Mouse (Mus musculus): ENCODE measurements around the gene Iqck. TPM values are rescaled to one million over a fixed set of nuclear protein-coding genes. Genes with fewer than 3 reads are reported as not detected.
A peak's percentile ranks its signal among the peaks of the same experiment; 100 is the strongest.

The Iqck gene
- polyA plus RNA-seq (2015; fragmentation: Nextera tagmentation; extraction: Ambion mirVana) = 3.8 and 4.5 TPM in 2 replicates

DNA sequence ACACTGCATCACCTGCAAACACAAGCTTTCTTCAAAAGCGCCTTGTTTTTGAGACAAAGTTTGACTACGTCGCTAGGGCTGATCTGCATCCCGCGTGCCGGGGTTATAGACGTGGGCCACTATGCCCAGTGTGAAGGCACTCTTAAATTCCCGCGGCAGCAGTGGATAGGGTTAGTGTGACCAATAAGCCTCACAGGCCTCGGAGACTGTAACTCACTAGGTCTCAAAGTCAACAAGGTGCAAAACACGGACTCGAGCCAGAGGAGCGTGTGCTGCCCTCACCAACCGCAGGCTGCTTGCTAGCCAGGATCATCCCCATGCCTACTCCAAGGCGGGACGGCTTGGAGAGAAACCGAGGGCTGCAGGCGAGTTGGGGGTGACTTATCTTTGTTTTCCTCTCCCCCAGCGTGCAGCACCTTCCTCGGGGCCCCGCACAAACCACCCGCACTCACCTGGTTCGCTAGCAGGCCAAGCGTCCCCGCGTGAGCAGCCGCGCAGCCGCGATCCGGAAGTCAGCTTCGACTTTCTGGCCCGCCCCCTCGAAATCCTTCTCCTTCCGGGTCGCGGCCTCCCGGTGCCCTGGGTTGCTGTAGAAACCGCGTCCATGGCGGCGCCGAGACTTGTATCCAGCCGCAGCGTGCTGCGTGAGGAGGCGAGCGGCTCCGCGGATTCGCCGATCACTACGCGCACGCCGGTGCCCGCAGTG is at the start of gene Iqck:
Gene Iqck, plus strand, starts transcription at position 582 of the 706 bp plus-strand sequence.
- H3K27ac ChIP-seq (ENCODE audit: low read depth, low read length) = peak within 1 kb of the TSS; percentile 50
- H3K4me3 ChIP-seq (ENCODE audit: low read length) = peak within 1 kb of the TSS; percentile 52
- no peaks in the 10 kb centered on the region for H3K9me3 ChIP-seq (ENCODE audit: control insufficient read depth, low read length)
- H3K4me2 ChIP-seq (ENCODE audit: low read length) = peak within 1 kb of the TSS; percentile 79
- no peaks in the 10 kb centered on the region for H3K27me3 ChIP-seq (replicated peaks; ENCODE audit: control insufficient read depth, insufficient read depth, low read length)
- ATAC-seq = peak; percentile 98
- peak within 1 kb of the TSS; percentile 58 for H3K9ac ChIP-seq (ENCODE audit: low read depth, low read length)
- WGBS = under 1% methylated on average over 57 of the region's 57 CpGs
- H3K4me1 ChIP-seq (ENCODE audit: control insufficient read depth, insufficient read depth, low read depth, low read length) = peaks cover 12% of the 10 kb centered on the region
- no peaks in the 10 kb centered on the region; the same call in 1 of the 2 replicates for H3K36me3 ChIP-seq (ENCODE audit: control insufficient read depth, insufficient read depth, low read length)

- peaks cover 19% of the 10 kb centered on the region for H3K36me3 ChIP-seq (ENCODE audit: control insufficient read depth, insufficient read depth, low read length)
- ATAC-seq = no peak; the same call in 1 of the 2 replicates
- WGBS = 58% methylated on average over 16 of the region's 16 CpGs
- no peaks in the 10 kb centered on the region; the same call in 1 of the 2 replicates for H3K4me1 ChIP-seq (ENCODE audit: control insufficient read depth, insufficient read depth, low read depth, low read length)
- no peaks in the 10 kb centered on the region for H3K9me3 ChIP-seq (ENCODE audit: control insufficient read depth, low read length)
- H3K27me3 ChIP-seq (replicated peaks; ENCODE audit: control insufficient read depth, insufficient read depth, low read length) = no peaks in the 10 kb centered on the region
- H3K27ac ChIP-seq (ENCODE audit: low read depth, low read length) = no peak overlapping the region
- no peak overlapping the region for H3K9ac ChIP-seq (ENCODE audit: low read depth, low read length)
- H3K4me2 ChIP-seq (ENCODE audit: low read length) = no peak overlapping the region
- H3K4me3 ChIP-seq (ENCODE audit: low read length) = no peak overlapping the region
These were observed 48.7 kb upstream of the Iqck start for GRCm38 (mm10) chr7:118806631-118807411.

GRCm38 (mm10) chr7:118807899-118808298 is 47.7 kb upstream of the Iqck start:
- ATAC-seq = no peak
- WGBS = 72% methylated on average over 8 of the region's 8 CpGs
- no peak overlapping the region for H3K27ac ChIP-seq (ENCODE audit: low read depth, low read length)
- no peaks in the 10 kb centered on the region; the same call in 1 of the 2 replicates for H3K4me1 ChIP-seq (ENCODE audit: control insufficient read depth, insufficient read depth, low read depth, low read length)
- peaks cover 16% of the 10 kb centered on the region for H3K36me3 ChIP-seq (ENCODE audit: control insufficient read depth, insufficient read depth, low read length)
- H3K4me3 ChIP-seq (ENCODE audit: low read length) = no peak overlapping the region
- no peak overlapping the region for H3K9ac ChIP-seq (ENCODE audit: low read depth, low read length)
- H3K4me2 ChIP-seq (ENCODE audit: low read length) = no peak overlapping the region
- no peaks in the 10 kb centered on the region for H3K27me3 ChIP-seq (replicated peaks; ENCODE audit: control insufficient read depth, insufficient read depth, low read length)
- H3K9me3 ChIP-seq (ENCODE audit: control insufficient read depth, low read length) = no peaks in the 10 kb centered on the region

- H3K36me3 ChIP-seq (ENCODE audit: control insufficient read depth, insufficient read depth, low read length) = peaks cover 23% of the 10 kb centered on the region
- ATAC-seq = no peak
- 86% methylated on average over 12 of the region's 12 CpGs for whole genome bisulfite sequencing
- H3K27ac ChIP-seq (ENCODE audit: low read depth, low read length) = no peak overlapping the region
- no peak overlapping the region for H3K4me3 ChIP-seq (ENCODE audit: low read length)
- no peaks in the 10 kb centered on the region for H3K9me3 ChIP-seq (ENCODE audit: control insufficient read depth, low read length)
- H3K4me1 ChIP-seq (ENCODE audit: control insufficient read depth, insufficient read depth, low read depth, low read length) = no peaks in the 10 kb centered on the region; the same call in 1 of the 2 replicates
- H3K4me2 ChIP-seq (ENCODE audit: low read length) = no peak overlapping the region
- no peaks in the 10 kb centered on the region for H3K27me3 ChIP-seq (replicated peaks; ENCODE audit: control insufficient read depth, insufficient read depth, low read length)
- H3K9ac ChIP-seq (ENCODE audit: low read depth, low read length) = no peak overlapping the region
These were observed 44.0 kb upstream of the Iqck start for GRCm38 (mm10) chr7:118811407-118812106.

DNA sequence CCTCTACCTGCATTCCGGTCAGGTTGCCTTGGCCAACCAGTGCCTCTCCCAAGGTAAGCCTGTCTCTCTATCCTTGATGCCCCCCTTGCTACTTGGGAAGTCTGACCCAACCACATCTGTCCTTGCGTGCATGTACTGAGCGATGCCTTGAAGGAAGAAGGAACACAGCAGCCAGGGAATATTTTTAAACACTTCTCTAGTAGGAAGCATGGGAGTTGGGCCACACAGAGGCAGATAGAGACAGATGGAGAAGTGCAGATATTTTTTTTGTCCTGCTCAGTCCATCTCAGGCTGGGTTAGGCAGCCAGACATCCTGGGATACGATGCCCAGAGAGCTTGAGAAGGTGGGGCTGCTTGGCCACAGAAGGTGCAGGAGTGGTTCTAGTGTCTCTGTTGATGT is 42.0 kb upstream of the Iqck start:
- WGBS = 94% methylated on average over 4 of the region's 4 CpGs
- H3K27ac ChIP-seq (ENCODE audit: low read depth, low read length) = no peak overlapping the region

GRCm38 (mm10) chr7:118816275-118816674 is 39.3 kb upstream of the Iqck start:
- Histone ChIP-seq H3K27ac (ENCODE audit: low read depth, low read length) (no peak overlapping the region), H3K4me2 (ENCODE audit: low read length) (no peak overlapping the region), H3K27me3 (replicated peaks; ENCODE audit: control insufficient read depth, insufficient read depth, low read length) (no peaks in the 10 kb centered on the region), H3K36me3 (ENCODE audit: control insufficient read depth, insufficient read depth, low read length) (peaks cover 29% of the 10 kb centered on the region), H3K4me1 (ENCODE audit: control insufficient read depth, insufficient read depth, low read depth, low read length) (no peaks in the 10 kb centered on the region), H3K9me3 (ENCODE audit: control insufficient read depth, low read length) (no peaks in the 10 kb centered on the region), H3K4me3 (ENCODE audit: low read length) (no peak overlapping the region), H3K9ac (ENCODE audit: low read depth, low read length) (no peak overlapping the region)
- ATAC-seq = no peak
- WGBS = 100% methylated on average over 3 of the region's 3 CpGs

More for the DNA sequence above, 42.0 kb upstream of the Iqck start:
- Histone ChIP-seq H3K4me2 (ENCODE audit: low read length) (no peak overlapping the region), H3K27me3 (replicated peaks; ENCODE audit: control insufficient read depth, insufficient read depth, low read length) (no peaks in the 10 kb centered on the region), H3K4me3 (ENCODE audit: low read length) (no peak overlapping the region), H3K36me3 (ENCODE audit: control insufficient read depth, insufficient read depth, low read length) (peaks cover 31% of the 10 kb centered on the region), H3K9ac (ENCODE audit: low read depth, low read length) (no peak overlapping the region), H3K9me3 (ENCODE audit: control insufficient read depth, low read length) (no peaks in the 10 kb centered on the region), H3K4me1 (ENCODE audit: control insufficient read depth, insufficient read depth, low read depth, low read length) (no peaks in the 10 kb centered on the region)
- ATAC-seq = no peak

- peaks cover 25% of the 10 kb centered on the region for H3K36me3 ChIP-seq (ENCODE audit: control insufficient read depth, insufficient read depth, low read length)
- no peaks in the 10 kb centered on the region for H3K9me3 ChIP-seq (ENCODE audit: control insufficient read depth, low read length)
- H3K9ac ChIP-seq (ENCODE audit: low read depth, low read length) = no peak overlapping the region
- H3K27me3 ChIP-seq (replicated peaks; ENCODE audit: control insufficient read depth, insufficient read depth, low read length) = no peaks in the 10 kb centered on the region
- no peak overlapping the region for H3K27ac ChIP-seq (ENCODE audit: low read depth, low read length)
- 90% methylated on average over 7 of the region's 7 CpGs for WGBS
- no peaks in the 10 kb centered on the region for H3K4me1 ChIP-seq (ENCODE audit: control insufficient read depth, insufficient read depth, low read depth, low read length)
- no peak for ATAC-seq
- H3K4me3 ChIP-seq (ENCODE audit: low read length) = no peak overlapping the region
- no peak overlapping the region for H3K4me2 ChIP-seq (ENCODE audit: low read length)
These were observed 37.8 kb upstream of the Iqck start for GRCm38 (mm10) chr7:118817741-118818140.

DNA sequence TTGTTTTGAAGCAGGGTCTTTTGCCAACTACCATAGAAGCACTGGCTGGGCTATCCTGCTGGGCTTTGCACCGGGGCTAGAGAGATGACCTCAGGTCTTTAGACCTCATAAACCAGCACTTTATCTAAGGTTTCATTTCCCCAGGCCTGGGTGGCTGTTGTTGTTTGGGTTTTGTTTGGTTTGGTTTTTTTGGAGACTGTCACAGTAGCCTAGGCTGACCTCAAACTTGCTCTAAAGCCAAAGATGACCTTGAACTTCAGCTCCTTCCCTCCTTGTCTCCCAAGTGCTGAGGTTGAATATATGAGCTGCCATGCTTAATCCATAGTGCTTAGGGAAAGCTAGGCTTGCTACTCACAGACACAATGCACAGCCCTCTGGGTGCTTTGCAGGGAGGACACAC is 35.9 kb upstream of the Iqck start:
- no peaks in the 10 kb centered on the region for H3K27me3 ChIP-seq (replicated peaks; ENCODE audit: control insufficient read depth, insufficient read depth, low read length)

GRCm38 (mm10) chr7:118821356-118821755 is 34.2 kb upstream of the Iqck start:
- no peaks in the 10 kb centered on the region for H3K4me1 ChIP-seq (ENCODE audit: control insufficient read depth, insufficient read depth, low read depth, low read length)
- no peak overlapping the region for H3K27ac ChIP-seq (ENCODE audit: low read depth, low read length)
- ATAC-seq = no peak
- peaks cover 16% of the 10 kb centered on the region for H3K36me3 ChIP-seq (ENCODE audit: control insufficient read depth, insufficient read depth, low read length)
- no peaks in the 10 kb centered on the region for H3K27me3 ChIP-seq (replicated peaks; ENCODE audit: control insufficient read depth, insufficient read depth, low read length)
- 73% methylated on average over 7 of the region's 7 CpGs for WGBS
- no peaks in the 10 kb centered on the region for H3K9me3 ChIP-seq (ENCODE audit: control insufficient read depth, low read length)
- no peak overlapping the region for H3K4me3 ChIP-seq (ENCODE audit: low read length)
- H3K9ac ChIP-seq (ENCODE audit: low read depth, low read length) = no peak overlapping the region
- no peak overlapping the region for H3K4me2 ChIP-seq (ENCODE audit: low read length)

More for the DNA sequence above, 35.9 kb upstream of the Iqck start:
- no peak overlapping the region for H3K9ac ChIP-seq (ENCODE audit: low read depth, low read length)
- 90% methylated on average over 1 of the region's 1 CpGs for WGBS
- H3K4me3 ChIP-seq (ENCODE audit: low read length) = no peak overlapping the region
- H3K36me3 ChIP-seq (ENCODE audit: control insufficient read depth, insufficient read depth, low read length) = peaks cover 14% of the 10 kb centered on the region
- H3K4me1 ChIP-seq (ENCODE audit: control insufficient read depth, insufficient read depth, low read depth, low read length) = no peaks in the 10 kb centered on the region
- H3K27ac ChIP-seq (ENCODE audit: low read depth, low read length) = no peak overlapping the region
- no peaks in the 10 kb centered on the region for H3K9me3 ChIP-seq (ENCODE audit: control insufficient read depth, low read length)
- H3K4me2 ChIP-seq (ENCODE audit: low read length) = no peak overlapping the region
- no peak for ATAC-seq
